Mouse (Mus musculus) liver, embryonic 15.5 days (tissue): ENCODE data around the gene Rab11fip3. TPM values are rescaled to one million over a fixed set of nuclear protein-coding genes. Genes with fewer than 3 reads are reported as not detected.

Experiments used
- ATAC-seq: fragments of 200-750 bp; cut with Nextera tagmentation; 2 replicates; pipeline ENCODE4 v1.8.0; 2017; ENCODE audit warnings: moderate number of reproducible peaks, mild to moderate bottlenecking, moderate library complexity; ENCODE audit not compliant: insufficient read depth
- H3K27ac ChIP-seq: fragments of 300-500 bp; sonication (generic); replicated peaks from 2 replicates; pipeline ENCODE4 v1.5.1; 2015; ENCODE audit warnings: mild to moderate bottlenecking, inconsistent platforms
- H3K27me3 ChIP-seq: fragments of 300-500 bp; sonication (generic); 2 replicates; pipeline ENCODE4 v1.6.1; 2015; ENCODE audit warnings: mild to moderate bottlenecking, inconsistent platforms
- H3K36me3 ChIP-seq: fragments of 300-500 bp; sonication (generic); replicated peaks from 2 replicates; pipeline ENCODE4 v1.6.1; 2015; ENCODE audit warnings: moderate library complexity, mild to moderate bottlenecking, inconsistent platforms
- H3K4me1 ChIP-seq: fragments of 300-500 bp; sonication (generic); replicated peaks from 2 replicates; pipeline ENCODE4 v1.6.1; 2015; ENCODE audit warnings: inconsistent platforms
- H3K4me2 ChIP-seq: fragments of 300-500 bp; sonication (generic); 2 replicates; pipeline ENCODE4 v1.6.1; 2015; ENCODE audit warnings: moderate library complexity, mild to moderate bottlenecking, inconsistent platforms
- H3K4me3 ChIP-seq: fragments of 300-500 bp; sonication (generic); replicated peaks from 2 replicates; pipeline ENCODE4 v1.5.1; 2015; ENCODE audit warnings: mild to moderate bottlenecking, inconsistent platforms
- H3K9ac ChIP-seq: fragments of 300-500 bp; sonication (generic); 2 replicates; pipeline ENCODE4 v1.6.1; 2015; ENCODE audit warnings: moderate library complexity, mild to moderate bottlenecking, inconsistent platforms
- H3K9me3 ChIP-seq: fragments of 300-500 bp; sonication (generic); replicated peaks from 2 replicates; pipeline ENCODE4 v1.6.1; 2016; ENCODE audit warnings: inconsistent platforms
- WGBS: fragments of 180-500 bp; shearing (Covaris S2); methylation state at CpG from one replicate; pipeline ENCODE4 v1.1.7; 2015; ENCODE audit warnings: mixed read lengths; ENCODE audit not compliant: insufficient replicate concordance; 5-methylcytosine and 5-hydroxymethylcytosine counted together
- polyA plus RNA-seq: library from polyadenylated mRNA; unstranded; fragments of >200 nt; fragmentation: Nextera tagmentation; extraction: Ambion mirVana; gene quantifications from 2 replicates; pipeline ENCODE4 v1.2.1, GENCODE M21; 2015

Rab11fip3 gene
- polyA plus RNA-seq, 1 experiment from 2014 or later, result 2.1 TPM

DNA sequence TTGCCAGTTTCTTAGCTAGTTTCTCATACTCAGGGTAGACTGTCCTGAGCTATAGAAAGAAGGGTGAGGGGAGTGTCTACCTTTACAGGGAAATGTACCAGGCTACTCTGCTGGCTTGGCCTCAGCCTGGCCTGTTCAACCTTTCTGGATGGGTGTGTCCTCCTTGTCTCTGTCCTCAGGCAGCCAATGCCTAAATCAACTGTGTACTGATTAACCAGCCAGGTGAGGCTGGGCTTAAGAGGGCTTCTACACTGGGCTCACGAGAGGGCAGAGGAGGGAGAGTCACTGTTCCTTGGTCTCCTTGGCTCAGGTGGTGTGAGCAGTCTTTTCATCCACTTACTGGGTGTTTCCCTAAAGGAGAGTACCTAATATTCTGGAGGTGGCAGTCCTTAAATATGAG is 101.2 kb downstream of the Rab11fip3 start:
- peak overlapping the region; percentile 61 for H3K27ac ChIP-seq
- no peaks in the 10 kb centered on the region for H3K9me3 ChIP-seq
- peak; percentile 71 for ATAC-seq
- no peak overlapping the region for H3K4me3 ChIP-seq
- H3K4me2 ChIP-seq, result peak overlapping the region; percentile 7
- peaks cover 64% of the 10 kb centered on the region for H3K4me1 ChIP-seq
- peaks cover 32% of the 10 kb centered on the region for H3K36me3 ChIP-seq
- whole genome bisulfite sequencing, result 38% methylated on average over 1 of the region's 1 CpGs
- peak overlapping the region; percentile 19; the same call in 1 of the 2 replicates for H3K9ac ChIP-seq
- no peaks in the 10 kb centered on the region for H3K27me3 ChIP-seq

DNA sequence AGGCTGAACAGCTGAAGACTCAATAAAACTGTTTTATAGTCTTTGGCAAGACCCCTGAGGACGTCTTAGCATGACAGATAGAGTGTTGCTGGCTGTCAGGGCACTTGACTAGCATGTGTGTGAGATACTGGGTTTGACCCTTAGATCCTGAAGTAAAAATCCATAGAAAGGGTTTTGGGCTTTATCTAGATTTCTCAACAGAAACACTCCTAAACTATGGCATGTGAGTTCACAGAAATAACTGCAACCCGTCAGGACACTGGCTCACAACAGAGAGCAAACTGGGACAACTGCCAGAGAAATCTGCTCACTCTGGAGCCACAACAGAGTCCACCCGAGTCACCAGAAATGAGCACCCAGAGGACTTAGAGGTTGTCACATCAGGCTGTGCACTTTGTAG is 101.7 kb downstream of the Rab11fip3 start:
- ATAC-seq, result 0 out of 2 replicates have a peak, but pooled peaks have one; percentile 8

GRCm38 (mm10) chr17:25964271-25964670 is 105.1 kb downstream of the Rab11fip3 start:
- no peak overlapping the region; the same call in 1 of the 2 replicates for H3K4me2 ChIP-seq
- no peaks in the 10 kb centered on the region for H3K27me3 ChIP-seq
- 81% methylated on average over 7 of the region's 7 CpGs for WGBS
- peaks cover 53% of the 10 kb centered on the region for H3K36me3 ChIP-seq
- ATAC-seq, result no peak
- no peaks in the 10 kb centered on the region for H3K9me3 ChIP-seq
- peak overlapping the region; percentile 95 for H3K27ac ChIP-seq
- no peak overlapping the region for H3K4me3 ChIP-seq
- H3K4me1 ChIP-seq, result peaks cover 81% of the 10 kb centered on the region
- peak overlapping the region; percentile 18; the same call in 1 of the 2 replicates for H3K9ac ChIP-seq

More for the DNA sequence above, 101.7 kb downstream of the Rab11fip3 start:
- H3K36me3 ChIP-seq, result peaks cover 36% of the 10 kb centered on the region
- H3K4me2 ChIP-seq, result peak overlapping the region; percentile 7; the same call in 1 of the 2 replicates
- H3K27ac ChIP-seq, result peak overlapping the region; percentile 61
- peak overlapping the region; percentile 19; the same call in 1 of the 2 replicates for H3K9ac ChIP-seq
- H3K4me3 ChIP-seq, result no peak overlapping the region
- H3K4me1 ChIP-seq, result peaks cover 70% of the 10 kb centered on the region
- H3K9me3 ChIP-seq, result no peaks in the 10 kb centered on the region
- WGBS, result 54% methylated on average over 3 of the region's 3 CpGs
- H3K27me3 ChIP-seq, result no peaks in the 10 kb centered on the region

- no peaks in the 10 kb centered on the region for H3K27me3 ChIP-seq
- H3K36me3 ChIP-seq, result peaks cover 69% of the 10 kb centered on the region
- ATAC-seq, result no peak
- WGBS, result 78% methylated on average over 7 of the region's 7 CpGs
- no peaks in the 10 kb centered on the region for H3K9me3 ChIP-seq
- H3K4me1 ChIP-seq, result peaks cover 67% of the 10 kb centered on the region
- H3K4me2 ChIP-seq, result peak overlapping the region; percentile 78
- peak overlapping the region; percentile 95 for H3K27ac ChIP-seq
- H3K9ac ChIP-seq, result peak overlapping the region; percentile 71
- H3K4me3 ChIP-seq, result peak overlapping the region; percentile 60
These were observed 106.9 kb downstream of the Rab11fip3 start for GRCm38 (mm10) chr17:25962413-25962905.

GRCm38 (mm10) chr17:25961566-25961965 is 107.8 kb downstream of the Rab11fip3 start:
- Histone ChIP-seq H3K9ac (peak overlapping the region; percentile 71), H3K9me3 (no peaks in the 10 kb centered on the region), H3K36me3 (peaks cover 63% of the 10 kb centered on the region), H3K27ac (peak overlapping the region; percentile 95), H3K27me3 (no peaks in the 10 kb centered on the region), H3K4me1 (peaks cover 59% of the 10 kb centered on the region), H3K4me2 (peak overlapping the region; percentile 78), H3K4me3 (peak overlapping the region; percentile 60)
- ATAC-seq, result peak; percentile 98
- WGBS, result 31% methylated on average over 5 of the region's 5 CpGs

GRCm38 (mm10) chr17:25959630-25960467 is 109.5 kb downstream of the Rab11fip3 start:
- H3K4me1 ChIP-seq, result peaks cover 61% of the 10 kb centered on the region
- H3K27ac ChIP-seq, result peak overlapping the region; percentile 95

DNA sequence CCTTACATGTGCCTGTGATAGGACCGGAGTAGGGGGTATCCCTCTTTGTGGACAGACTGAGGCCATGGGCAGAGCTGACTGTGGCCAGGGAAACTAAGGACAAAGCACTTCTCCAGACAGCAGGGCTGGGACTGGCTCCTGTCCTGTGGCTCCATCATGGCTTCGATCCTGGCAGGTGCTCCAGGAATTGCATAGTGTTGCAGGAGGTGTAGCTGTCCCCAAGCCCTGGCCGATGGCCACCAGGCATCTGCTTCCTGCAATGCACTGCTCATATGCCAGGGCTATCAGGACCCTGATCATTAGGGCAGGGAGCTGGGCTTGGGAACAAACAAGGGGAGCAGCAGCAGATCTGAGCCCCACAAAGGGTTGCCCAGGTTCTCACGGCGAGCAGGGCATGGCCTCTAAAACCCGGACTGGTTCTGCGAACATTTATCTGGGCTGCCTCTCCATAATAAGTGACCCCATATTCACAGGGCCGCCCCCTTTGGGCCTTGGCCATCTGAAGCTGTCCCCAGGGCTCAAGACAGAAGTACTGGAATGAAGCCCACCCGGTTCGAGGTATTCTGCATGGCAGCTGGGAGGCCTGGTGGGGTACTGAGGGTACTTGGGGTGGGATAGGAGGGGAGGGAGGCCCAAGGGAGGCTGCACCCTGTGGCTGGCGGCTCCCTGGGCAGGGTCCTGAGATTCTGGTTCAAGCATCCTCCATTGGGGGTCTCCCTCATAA is 110.4 kb downstream of the Rab11fip3 start:
- H3K4me2 ChIP-seq, result no peak overlapping the region
- no peaks in the 10 kb centered on the region for H3K9me3 ChIP-seq
- H3K27me3 ChIP-seq, result peaks cover 7% of the 10 kb centered on the region
- 88% methylated on average over 11 of the region's 11 CpGs for WGBS
- no peak overlapping the region for H3K4me3 ChIP-seq
- peak overlapping the region; percentile 10; the same call in 1 of the 2 replicates for H3K27ac ChIP-seq
- H3K36me3 ChIP-seq, result peaks cover 44% of the 10 kb centered on the region
- no peak for ATAC-seq
- peaks cover 52% of the 10 kb centered on the region for H3K4me1 ChIP-seq
- no peak overlapping the region for H3K9ac ChIP-seq

More at GRCm38 (mm10) chr17:25959630-25960467, 109.5 kb downstream of the Rab11fip3 start:
- Histone ChIP-seq H3K4me3 (no peak overlapping the region), H3K9me3 (no peaks in the 10 kb centered on the region), H3K4me2 (no peak overlapping the region), H3K9ac (peak overlapping the region; percentile 52; the same call in 1 of the 2 replicates), H3K36me3 (peaks cover 54% of the 10 kb centered on the region), H3K27me3 (no peaks in the 10 kb centered on the region)
- 85% methylated on average over 23 of the region's 23 CpGs for WGBS
- ATAC-seq, result no peak

- H3K27me3 ChIP-seq, result peaks cover 20% of the 10 kb centered on the region
- H3K36me3 ChIP-seq, result peaks cover 33% of the 10 kb centered on the region
- WGBS, result 87% methylated on average over 14 of the region's 14 CpGs
- no peak overlapping the region for H3K4me3 ChIP-seq
- peaks cover 40% of the 10 kb centered on the region for H3K4me1 ChIP-seq
- H3K9ac ChIP-seq, result no peak overlapping the region
- H3K4me2 ChIP-seq, result no peak overlapping the region
- no peaks in the 10 kb centered on the region for H3K9me3 ChIP-seq
- H3K27ac ChIP-seq, result peak overlapping the region; percentile 10; the same call in 1 of the 2 replicates
- no peak for ATAC-seq
These were observed 111.7 kb downstream of the Rab11fip3 start for GRCm38 (mm10) chr17:25957586-25958051.

GRCm38 (mm10) chr17:25956631-25957030 is 112.7 kb downstream of the Rab11fip3 start:
- ATAC-seq, result no peak
- WGBS, result 82% methylated on average over 7 of the region's 7 CpGs
- Histone ChIP-seq H3K36me3 (peaks cover 29% of the 10 kb centered on the region), H3K27me3 (peaks cover 30% of the 10 kb centered on the region), H3K4me1 (peaks cover 40% of the 10 kb centered on the region), H3K4me3 (no peak overlapping the region), H3K4me2 (no peak overlapping the region), H3K27ac (peak overlapping the region; percentile 11), H3K9me3 (no peaks in the 10 kb centered on the region), H3K9ac (no peak overlapping the region)

DNA sequence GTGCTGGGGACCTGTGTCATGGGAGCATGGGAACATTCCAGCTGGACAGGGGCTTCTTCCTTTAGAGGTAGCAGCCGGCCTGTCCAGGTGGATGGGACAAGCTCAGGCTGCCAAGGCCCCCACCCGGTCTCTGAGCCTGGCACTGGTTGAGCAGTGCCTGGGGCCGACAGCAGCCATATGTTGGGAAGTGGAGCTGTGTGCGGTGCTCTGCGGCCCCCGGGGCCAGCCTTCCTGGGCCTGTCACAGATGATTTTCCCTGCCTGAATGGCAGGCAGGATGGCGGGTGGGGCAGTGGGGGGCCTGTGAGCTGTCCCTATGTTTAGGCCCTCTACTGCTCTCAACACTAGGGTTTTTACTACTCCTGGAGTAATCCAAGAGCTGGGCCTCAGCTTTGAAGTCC is 113.2 kb downstream of the Rab11fip3 start:
- Histone ChIP-seq H3K27ac (0 out of 2 replicates have a peak overlapping the region, but pooled peaks have one; percentile 11), H3K4me2 (no peak overlapping the region), H3K9ac (no peak overlapping the region), H3K27me3 (peaks cover 35% of the 10 kb centered on the region), H3K4me3 (no peak overlapping the region), H3K4me1 (peaks cover 41% of the 10 kb centered on the region), H3K36me3 (peaks cover 29% of the 10 kb centered on the region), H3K9me3 (no peaks in the 10 kb centered on the region)
- WGBS, result 79% methylated on average over 7 of the region's 7 CpGs
- no peak for ATAC-seq
